Mouse (Mus musculus) liver, embryonic 16.5 days (tissue): ENCODE measurements around the gene Hsf2bp. TPM values are rescaled to one million over a fixed set of nuclear protein-coding genes. Genes with fewer than 3 reads are reported as not detected.

ENCODE experiments used
- ATAC-seq: fragments of 200-750 bp; cut with Nextera tagmentation; 2 replicates; pipeline ENCODE4 v1.8.0; 2017; ENCODE audit warnings: low read depth, mild to moderate bottlenecking, moderate number of reproducible peaks, moderate library complexity
- H3K27ac ChIP-seq: fragments of 300-500 bp; sonication (generic); 2 replicates; pipeline ENCODE4 v1.5.1; 2014; ENCODE audit warnings: mild to moderate bottlenecking, low read length
- H3K27me3 ChIP-seq: fragments of 300-500 bp; sonication (generic); 2 replicates; pipeline ENCODE4 v1.6.1; 2014; ENCODE audit warnings: low read depth, low read length, mixed read lengths; ENCODE audit not compliant: control insufficient read depth, insufficient read depth
- H3K36me3 ChIP-seq: fragments of 300-500 bp; sonication (generic); 2 replicates; pipeline ENCODE4 v1.6.1; 2014; ENCODE audit warnings: mild to moderate bottlenecking; ENCODE audit not compliant: control insufficient read depth, insufficient read depth
- H3K4me1 ChIP-seq: fragments of 300-500 bp; sonication (generic); 2 replicates; pipeline ENCODE4 v1.6.1; 2014; ENCODE audit warnings: low read depth, low read length, mixed read lengths; ENCODE audit not compliant: control insufficient read depth
- H3K4me2 ChIP-seq: fragments of 300-500 bp; sonication (generic); 2 replicates; pipeline ENCODE4 v1.6.1; 2014; ENCODE audit warnings: low read depth, low read length, mixed read lengths
- H3K4me3 ChIP-seq: fragments of 300-500 bp; sonication (generic); 2 replicates; pipeline ENCODE4 v1.5.1; 2014; ENCODE audit warnings: low read depth, mild to moderate bottlenecking, low read length
- H3K9ac ChIP-seq: fragments of 300-500 bp; sonication (generic); 2 replicates; pipeline ENCODE4 v1.6.1; 2014; ENCODE audit warnings: low read depth, low read length
- H3K9me3 ChIP-seq: fragments of 300-500 bp; sonication (generic); replicated peaks from 2 replicates; pipeline ENCODE4 v1.6.1; 2016; ENCODE audit warnings: low read length; ENCODE audit not compliant: control insufficient read depth
- WGBS: fragments of 180-500 bp; shearing (Covaris S2); extraction: QIAGEN DNeasy Blood & Tissue Kit; methylation state at CpG from one replicate; pipeline ENCODE4 v1.1.7; 2014; ENCODE audit not compliant: insufficient replicate concordance; 5-methylcytosine and 5-hydroxymethylcytosine counted together
- polyA plus RNA-seq: library from polyadenylated mRNA; unstranded; fragments of >200 nt; fragmentation: Nextera tagmentation; extraction: Ambion mirVana; gene quantifications from 2 replicates; pipeline ENCODE4 v1.2.1, GENCODE M21; 2015

The Hsf2bp gene
- polyA plus RNA-seq, 1 experiment from 2014 or later: 0.14 TPM

DNA sequence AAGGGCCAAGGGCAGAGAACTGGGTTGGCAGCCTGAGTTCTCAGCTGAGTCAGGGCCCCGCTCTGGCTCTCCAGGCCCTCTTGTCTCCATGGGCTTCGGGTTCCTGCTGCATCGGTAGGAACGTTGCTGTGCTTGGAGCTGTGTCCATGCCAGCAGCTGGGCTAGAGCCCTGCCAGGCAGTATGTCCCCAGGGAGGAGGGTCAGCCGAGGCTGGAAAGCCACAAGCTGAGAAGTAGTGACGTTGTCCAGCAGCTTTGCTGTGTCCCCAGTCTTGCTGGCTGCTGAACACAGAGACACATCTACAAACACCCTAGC, 119.7 kb downstream of the Hsf2bp start:
- ATAC-seq: no peak
- 62% methylated on average over 6 of the region's 6 CpGs for WGBS
- Histone ChIP-seq H3K27me3 (no peaks in the 10 kb centered on the region), H3K9ac (no peak overlapping the region), H3K4me2 (no peak overlapping the region), H3K4me3 (no peak overlapping the region), H3K36me3 (no peaks in the 10 kb centered on the region), H3K9me3 (no peaks in the 10 kb centered on the region), H3K4me1 (no peaks in the 10 kb centered on the region), H3K27ac (no peak overlapping the region)

DNA sequence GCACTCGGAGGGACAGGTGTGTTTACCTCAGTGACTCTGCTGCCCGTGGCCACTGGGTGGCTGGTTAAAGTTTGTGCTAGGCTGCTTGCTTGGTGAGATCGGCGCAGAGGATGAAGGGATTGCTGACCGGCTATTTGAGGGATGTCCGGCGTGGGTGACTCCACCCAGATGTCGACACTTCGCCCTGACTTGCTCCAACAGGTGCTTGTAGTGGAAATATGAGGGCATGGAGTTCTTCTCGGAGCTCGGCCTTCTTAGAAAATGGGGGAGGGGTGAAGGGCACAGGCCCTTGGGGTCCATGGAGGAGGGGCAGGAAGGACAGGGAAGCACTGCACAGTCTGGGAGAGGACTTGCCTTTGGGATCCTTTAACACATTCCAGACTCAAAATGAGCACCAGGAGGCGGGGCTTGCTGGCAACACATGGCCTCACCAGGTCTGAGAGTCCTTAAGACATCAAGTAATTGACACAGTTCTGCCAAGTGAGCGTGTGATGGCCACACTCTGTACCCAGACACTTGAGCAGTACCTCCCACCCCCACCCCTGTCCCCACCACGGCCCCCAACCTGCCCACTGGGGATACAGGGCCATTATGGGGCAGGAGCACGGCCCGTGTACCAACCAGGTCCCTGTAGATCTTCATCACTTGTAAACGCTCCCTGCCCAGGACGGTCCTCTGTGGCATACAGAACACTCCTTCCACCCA, 120.2 kb downstream of the Hsf2bp start:
- ATAC-seq: 0 out of 2 replicates have a peak, but pooled peaks have one; percentile 7
- WGBS: 61% methylated on average over 18 of the region's 18 CpGs

DNA sequence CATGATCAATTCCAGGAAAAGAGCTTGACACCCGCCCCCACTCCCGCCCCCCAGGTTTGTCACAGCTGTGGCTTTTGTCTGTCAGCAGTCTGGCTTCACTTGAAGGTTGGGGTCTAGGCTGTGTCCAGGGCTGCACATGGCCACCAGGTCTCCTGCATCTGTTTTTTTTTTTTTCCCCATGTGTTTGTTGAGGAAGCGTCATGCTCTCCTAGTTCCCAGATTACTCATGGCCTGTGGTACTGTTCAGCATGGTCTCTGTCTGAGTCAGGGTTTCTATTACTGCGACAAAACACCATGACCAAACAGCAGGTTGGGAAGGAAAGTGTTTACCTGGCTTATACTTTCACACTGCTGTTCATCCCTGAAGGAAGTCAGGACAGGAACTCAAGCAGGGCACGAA, 121.8 kb downstream of the Hsf2bp start:
- 61% methylated on average over 5 of the region's 5 CpGs for WGBS
- no peak for ATAC-seq
- H3K4me2 ChIP-seq: no peak overlapping the region
- H3K9me3 ChIP-seq: no peaks in the 10 kb centered on the region
- H3K4me1 ChIP-seq: no peaks in the 10 kb centered on the region
- no peaks in the 10 kb centered on the region for H3K27me3 ChIP-seq
- no peak overlapping the region for H3K4me3 ChIP-seq
- no peak overlapping the region for H3K9ac ChIP-seq
- no peaks in the 10 kb centered on the region for H3K36me3 ChIP-seq
- H3K27ac ChIP-seq: no peak overlapping the region

More for the DNA sequence above, 120.2 kb downstream of the Hsf2bp start:
- Histone ChIP-seq H3K27ac (no peak overlapping the region), H3K4me3 (no peak overlapping the region), H3K9ac (no peak overlapping the region), H3K4me2 (no peak overlapping the region), H3K27me3 (no peaks in the 10 kb centered on the region), H3K9me3 (no peaks in the 10 kb centered on the region), H3K4me1 (no peaks in the 10 kb centered on the region), H3K36me3 (no peaks in the 10 kb centered on the region)

DNA sequence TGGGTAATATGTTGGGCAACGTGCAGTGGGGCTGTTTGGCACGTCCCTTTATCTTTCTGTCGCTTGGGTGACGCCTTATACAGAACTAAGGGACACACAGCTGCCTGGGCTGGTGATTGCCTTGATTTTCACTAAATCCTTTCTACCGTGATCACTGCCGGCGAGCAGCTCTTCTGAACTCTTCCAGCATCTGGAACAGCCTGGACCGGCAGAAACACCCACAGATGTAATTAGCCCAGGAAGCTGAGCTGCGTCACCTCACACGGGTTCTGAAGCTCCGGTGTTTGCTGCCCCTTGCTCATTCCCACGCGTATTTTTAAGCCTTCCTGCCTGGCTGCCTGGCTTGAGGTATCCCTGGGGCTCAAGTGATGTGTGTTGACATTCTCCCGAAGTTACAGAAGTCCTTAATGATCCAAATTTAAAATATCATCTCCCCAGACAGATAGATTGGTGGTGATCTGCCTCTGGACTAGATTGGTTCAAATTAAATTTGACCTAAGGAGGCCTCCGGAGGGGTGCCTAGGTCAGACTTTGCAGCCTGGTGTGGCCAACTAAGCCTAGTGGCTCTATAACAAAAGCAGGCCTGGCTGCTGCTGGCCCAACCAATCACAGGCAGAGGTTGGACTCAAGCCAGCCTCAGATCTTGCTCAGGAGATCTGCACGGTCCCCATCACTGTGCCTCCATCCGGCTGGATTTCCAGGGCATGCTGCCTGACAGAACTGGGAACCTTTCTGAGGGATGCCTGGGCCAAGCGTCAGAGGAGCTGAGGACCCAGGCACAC, 123.1 kb downstream of the Hsf2bp start:
- no peak overlapping the region for H3K9ac ChIP-seq
- no peaks in the 10 kb centered on the region for H3K9me3 ChIP-seq
- 66% methylated on average over 18 of the region's 18 CpGs for WGBS
- H3K27me3 ChIP-seq: no peaks in the 10 kb centered on the region
- H3K36me3 ChIP-seq: no peaks in the 10 kb centered on the region
- H3K4me3 ChIP-seq: no peak overlapping the region
- no peak overlapping the region for H3K27ac ChIP-seq
- no peak for ATAC-seq
- H3K4me1 ChIP-seq: no peaks in the 10 kb centered on the region
- H3K4me2 ChIP-seq: no peak overlapping the region

DNA sequence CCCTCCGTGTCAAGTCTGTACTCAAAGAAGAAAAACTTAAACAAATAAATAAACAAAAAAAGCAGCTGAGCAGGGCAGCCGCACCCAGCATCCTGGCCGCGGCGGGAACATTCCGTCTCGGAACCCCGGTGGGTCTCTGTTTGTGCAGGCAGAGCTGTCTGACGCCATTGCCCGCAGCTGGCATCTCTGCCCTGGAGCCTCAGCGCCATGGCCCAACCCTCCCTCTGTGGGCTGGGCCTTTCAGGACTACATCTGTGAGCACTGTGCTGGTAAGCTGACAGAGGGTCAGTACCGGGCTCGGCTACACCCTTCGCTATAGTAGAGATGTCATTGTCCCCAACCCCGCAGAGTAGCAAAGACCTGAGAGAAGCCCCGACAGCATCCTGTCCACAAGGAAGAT, 123.8 kb downstream of the Hsf2bp start:
- ATAC-seq: no peak
- Histone ChIP-seq H3K9me3 (no peaks in the 10 kb centered on the region), H3K27me3 (no peaks in the 10 kb centered on the region), H3K9ac (no peak overlapping the region), H3K4me1 (no peaks in the 10 kb centered on the region), H3K36me3 (no peaks in the 10 kb centered on the region), H3K4me3 (no peak overlapping the region), H3K4me2 (no peak overlapping the region), H3K27ac (no peak overlapping the region)
- 86% methylated on average over 16 of the region's 16 CpGs for WGBS

DNA sequence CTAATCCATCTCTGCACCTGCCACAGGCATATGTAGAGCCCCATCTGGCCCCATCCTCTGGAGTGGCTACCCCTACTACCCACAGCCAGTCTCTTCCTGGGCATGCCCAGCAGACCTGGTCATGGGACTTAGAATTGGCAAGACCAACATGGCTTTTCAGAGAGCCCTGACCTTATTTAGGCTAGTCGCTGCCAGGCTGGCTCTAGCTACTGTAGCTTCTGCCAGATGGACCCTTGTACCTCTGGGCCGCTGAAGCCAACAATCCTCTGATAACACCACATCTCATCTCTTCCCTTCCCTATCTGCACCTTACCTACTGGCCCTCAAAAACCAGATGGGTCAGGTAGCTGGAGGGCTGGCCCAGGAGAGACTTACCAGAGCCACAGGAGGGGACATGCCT, 127.2 kb downstream of the Hsf2bp start:
- H3K27ac ChIP-seq: no peak overlapping the region
- no peaks in the 10 kb centered on the region for H3K9me3 ChIP-seq
- no peak for ATAC-seq
- no peaks in the 10 kb centered on the region for H3K27me3 ChIP-seq
- 74% methylated on average over 2 of the region's 2 CpGs for WGBS
- H3K36me3 ChIP-seq: no peaks in the 10 kb centered on the region
- H3K4me2 ChIP-seq: no peak overlapping the region
- no peak overlapping the region for H3K4me3 ChIP-seq
- H3K4me1 ChIP-seq: no peaks in the 10 kb centered on the region; the same call in 1 of the 2 replicates
- H3K9ac ChIP-seq: no peak overlapping the region

DNA sequence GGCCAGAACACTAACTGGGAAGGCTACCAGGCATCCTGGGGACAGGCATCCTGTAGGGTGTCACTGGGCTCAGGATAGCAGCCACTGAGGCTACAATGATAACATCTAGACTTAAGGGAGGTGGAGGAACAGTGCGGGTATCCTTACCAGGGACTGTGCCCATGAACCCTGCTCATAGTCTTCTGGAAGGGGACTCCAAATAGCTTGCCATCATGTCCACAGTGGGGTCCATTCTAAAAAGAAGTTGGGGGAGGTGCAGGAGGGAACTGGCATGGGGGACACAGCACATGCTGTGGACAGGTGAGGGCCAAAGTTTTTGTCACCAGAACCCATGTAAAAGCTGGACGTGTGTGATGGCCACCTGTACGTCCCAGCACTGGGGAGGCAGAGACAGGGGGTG, 129.7 kb downstream of the Hsf2bp start:
- Histone ChIP-seq H3K36me3 (no peaks in the 10 kb centered on the region), H3K4me1 (peaks cover 11% of the 10 kb centered on the region), H3K27me3 (no peaks in the 10 kb centered on the region), H3K9me3 (no peaks in the 10 kb centered on the region), H3K4me3 (no peak overlapping the region), H3K4me2 (no peak overlapping the region), H3K27ac (no peak overlapping the region), H3K9ac (no peak overlapping the region)
- WGBS: 58% methylated on average over 3 of the region's 3 CpGs
- ATAC-seq: no peak

DNA sequence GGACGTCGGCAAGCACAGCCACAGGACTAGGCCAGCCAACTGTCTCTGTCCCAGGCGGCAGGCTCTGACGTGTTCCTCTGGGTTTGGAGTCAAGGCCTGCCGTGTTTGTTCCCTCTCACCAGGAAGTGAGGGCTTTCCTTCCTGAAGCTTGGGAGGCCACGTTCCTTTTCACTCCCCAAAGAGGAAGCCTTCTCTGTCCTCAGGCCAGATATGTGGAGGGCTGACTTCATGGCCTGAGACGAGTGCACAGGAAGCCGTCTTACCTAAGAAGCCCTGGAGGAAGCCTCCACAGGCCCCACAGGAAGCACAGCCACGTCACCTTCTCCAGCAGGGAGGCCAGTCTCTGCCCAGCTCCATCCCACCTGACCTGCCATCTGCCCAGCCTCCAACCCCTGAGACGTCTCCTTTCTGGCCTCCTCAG, 130.3 kb downstream of the Hsf2bp start:
- H3K4me3 ChIP-seq: no peak overlapping the region
- H3K4me2 ChIP-seq: no peak overlapping the region
- H3K9me3 ChIP-seq: no peaks in the 10 kb centered on the region
- H3K27me3 ChIP-seq: no peaks in the 10 kb centered on the region
- H3K36me3 ChIP-seq: no peaks in the 10 kb centered on the region
- WGBS: 33% methylated on average over 10 of the region's 10 CpGs
- H3K9ac ChIP-seq: no peak overlapping the region
- H3K4me1 ChIP-seq: peaks cover 12% of the 10 kb centered on the region
- peak overlapping the region; percentile 73 for H3K27ac ChIP-seq
- ATAC-seq: peak; percentile 58

DNA sequence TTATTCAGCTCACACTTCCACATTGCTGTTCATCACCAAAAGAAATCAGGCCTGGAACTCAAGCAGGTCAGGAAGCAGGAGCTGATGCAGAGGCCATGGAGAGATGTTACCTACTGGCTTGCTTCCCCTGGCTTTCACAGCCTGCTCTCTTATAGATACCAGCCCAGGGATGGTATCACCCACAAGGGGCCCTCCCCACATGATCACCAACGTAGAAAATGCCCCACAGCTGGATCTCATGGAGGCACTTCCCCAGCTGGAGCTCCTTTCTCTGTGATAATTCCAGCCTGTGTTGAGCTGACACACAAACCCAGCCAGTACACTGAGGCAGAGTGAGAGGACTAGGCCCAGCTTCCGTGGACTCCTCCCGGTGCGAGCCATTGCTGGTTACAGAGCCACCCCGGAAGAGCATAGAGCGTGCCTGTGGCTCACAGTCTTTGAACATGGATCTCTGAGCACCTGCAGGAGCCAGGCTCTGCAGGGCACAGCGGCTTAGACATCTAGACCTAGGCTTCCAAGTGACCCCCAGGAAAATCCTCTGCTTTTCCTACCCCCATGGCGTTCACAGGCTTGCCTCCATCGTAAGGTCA, 130.9 kb downstream of the Hsf2bp start:
- H3K9me3 ChIP-seq: no peaks in the 10 kb centered on the region
- H3K4me1 ChIP-seq: peaks cover 12% of the 10 kb centered on the region
- H3K36me3 ChIP-seq: no peaks in the 10 kb centered on the region
- no peak overlapping the region for H3K4me3 ChIP-seq
- H3K4me2 ChIP-seq: no peak overlapping the region
- peak overlapping the region; percentile 73 for H3K27ac ChIP-seq
- no peak for ATAC-seq
- no peak overlapping the region for H3K9ac ChIP-seq
- WGBS: 56% methylated on average over 9 of the region's 9 CpGs
- H3K27me3 ChIP-seq: no peaks in the 10 kb centered on the region
